Mouse (Mus musculus) testis, adult 2 months (tissue): ENCODE data around the gene Etv3. TPM values are rescaled to one million over a fixed set of nuclear protein-coding genes. Genes with fewer than 3 reads are reported as not detected.

ENCODE experiments used
- H3K27ac ChIP-seq: fragments of 200-500 bp; 2 replicates; pipeline ENCODE4 v1.5.1; 2012; ENCODE audit warnings: low read depth, low read length; ENCODE audit not compliant: control insufficient read depth, insufficient read depth
- H3K27me3 ChIP-seq: fragments of 200-500 bp; 2 replicates; pipeline ENCODE4 v1.6.1; 2012; ENCODE audit warnings: mild to moderate bottlenecking, low read length, moderate library complexity; ENCODE audit not compliant: control insufficient read depth, insufficient read depth
- H3K36me3 ChIP-seq: fragments of 200-500 bp; 2 replicates; pipeline ENCODE4 v1.6.1; 2012; ENCODE audit warnings: mild to moderate bottlenecking, low read length; ENCODE audit not compliant: control insufficient read depth, insufficient read depth
- H3K4me1 ChIP-seq: fragments of 200-500 bp; 2 replicates; pipeline ENCODE4 v1.6.1; 2012; ENCODE audit warnings: low read length; ENCODE audit not compliant: control insufficient read depth, insufficient read depth
- H3K4me3 ChIP-seq: fragments of 200-500 bp; 2 replicates; pipeline ENCODE4 v1.5.1; 2012; ENCODE audit warnings: low read depth, mild to moderate bottlenecking, low read length, moderate library complexity, mixed read lengths; ENCODE audit not compliant: control insufficient read depth
- CTCF ChIP-seq: fragments of 200-500 bp; IDR thresholded peaks from 2 replicates; pipeline ENCODE4 v1.5.1; 2012; ENCODE audit warnings: low read depth, mild to moderate bottlenecking, inconsistent platforms, low read length, moderate library complexity; ENCODE audit not compliant: control insufficient read depth, insufficient read depth, insufficient replicate concordance
- POLR2A ChIP-seq: fragments of 200-500 bp; IDR thresholded peaks from 2 replicates; pipeline ENCODE4 v1.6.1; 2012; ENCODE audit warnings: low read depth, mild to moderate bottlenecking, inconsistent platforms, low read length, moderate library complexity; ENCODE audit not compliant: control insufficient read depth
- polyA plus RNA-seq: library from polyadenylated mRNA; depleted of rRNA; stranded (reverse); fragments of >200 nt; gene quantifications from 2 replicates; pipeline ENCODE4 v1.2.3, GENCODE M21; 2012

Gene Etv3
- polyA plus RNA-seq, 1 experiment: 4.0 TPM

DNA sequence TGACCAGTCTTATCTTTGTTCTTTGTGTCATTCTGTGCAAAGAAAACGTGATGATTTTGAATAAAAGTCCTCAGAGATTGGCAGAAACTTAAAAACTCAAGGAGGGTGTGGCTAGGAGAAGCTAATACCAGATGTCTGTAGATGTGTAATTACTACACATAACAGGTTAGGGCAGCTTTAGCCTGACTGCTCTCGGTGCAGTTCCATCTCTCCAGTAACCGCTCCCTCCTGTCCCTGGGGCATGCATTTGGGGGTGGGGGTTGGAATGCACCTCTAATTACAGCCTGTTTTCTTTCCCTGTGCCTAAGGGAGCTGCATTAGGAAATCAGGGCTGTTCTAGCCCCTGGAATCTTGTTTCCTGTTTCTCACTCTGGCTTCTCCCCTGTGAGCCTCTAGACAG lies 5.0 kb downstream of the Etv3 start:
- Histone ChIP-seq H3K4me3 (no peak overlapping the region), H3K27ac (no peak overlapping the region), H3K27me3 (no peaks in the 10 kb centered on the region), H3K4me1 (peaks cover 5% of the 10 kb centered on the region), H3K36me3 (no peaks in the 10 kb centered on the region; the same call in none of the 2 replicates)
- TF ChIP-seq CTCF (no peak), POLR2A (no peak)

- no peak overlapping the region for H3K4me3 ChIP-seq
- no peaks in the 10 kb centered on the region for H3K27me3 ChIP-seq
- H3K36me3 ChIP-seq: no peaks in the 10 kb centered on the region; the same call in none of the 2 replicates
- no peaks in the 10 kb centered on the region for H3K4me1 ChIP-seq
- H3K27ac ChIP-seq: no peak overlapping the region
- TF ChIP-seq POLR2A (no peak), CTCF (no peak)
Measured at GRCm38 (mm10) chr3:87533667-87534378, 8.6 kb downstream of the Etv3 start.

DNA sequence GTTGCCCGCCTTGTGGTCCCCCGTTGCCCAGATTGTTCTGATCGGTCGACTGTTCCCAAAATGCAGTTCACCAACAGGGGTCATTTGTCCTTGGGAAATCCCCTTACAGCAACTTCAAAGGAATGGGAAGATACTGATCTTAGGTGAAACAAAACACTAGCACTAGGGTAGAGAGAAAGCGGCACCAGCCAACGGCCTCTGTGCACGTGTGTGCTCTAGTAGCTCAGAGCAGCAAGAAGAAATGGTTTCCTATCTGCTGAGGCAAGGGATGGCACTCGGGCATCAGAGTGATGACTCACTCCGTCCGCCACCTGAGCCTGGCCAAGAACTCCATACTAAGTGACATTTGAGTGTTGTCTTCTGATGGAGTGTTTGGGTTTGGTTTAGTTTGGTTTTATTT lies 12.8 kb downstream of the Etv3 start:
- TF ChIP-seq CTCF (no peak), POLR2A (no peak)
- H3K27me3 ChIP-seq: no peaks in the 10 kb centered on the region
- H3K4me3 ChIP-seq: no peak overlapping the region
- no peaks in the 10 kb centered on the region; the same call in 1 of the 2 replicates for H3K36me3 ChIP-seq
- H3K27ac ChIP-seq: no peak overlapping the region
- no peaks in the 10 kb centered on the region for H3K4me1 ChIP-seq

DNA sequence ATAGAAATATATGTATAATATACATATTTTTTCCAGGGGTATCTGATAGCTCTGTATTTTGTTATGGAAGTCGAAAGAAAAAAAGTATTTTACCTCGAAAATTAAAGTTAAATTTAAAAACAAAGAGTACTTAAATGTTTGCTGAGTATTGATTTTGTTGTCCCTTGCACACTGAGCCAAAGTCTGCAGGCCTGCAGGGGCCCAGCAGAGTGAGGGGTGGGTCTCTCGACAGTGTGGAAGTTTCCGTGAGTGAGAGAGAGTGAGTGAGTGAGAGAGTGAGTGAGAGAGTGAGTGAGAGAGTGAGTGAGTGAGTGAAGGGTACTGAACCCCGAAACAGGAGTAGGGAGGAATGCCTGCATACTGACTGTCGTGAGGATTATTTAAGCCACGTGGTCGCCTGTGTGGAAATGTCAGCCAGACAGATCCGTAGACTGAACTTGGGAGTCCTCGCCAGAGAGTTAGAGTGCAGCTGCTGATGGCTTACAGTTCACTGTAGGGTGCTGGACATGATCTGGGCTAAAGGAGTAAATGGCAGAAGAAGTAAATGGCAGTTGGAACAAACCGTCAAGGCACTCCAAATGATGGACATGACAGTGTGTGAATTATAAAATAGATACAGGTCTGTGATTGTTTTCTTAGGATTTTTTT lies 14.9 kb downstream of the Etv3 start:
- Histone ChIP-seq H3K36me3 (no peaks in the 10 kb centered on the region; the same call in 1 of the 2 replicates), H3K27me3 (no peaks in the 10 kb centered on the region), H3K4me3 (no peak overlapping the region), H3K27ac (no peak overlapping the region), H3K4me1 (no peaks in the 10 kb centered on the region)
- TF ChIP-seq CTCF (no peak), POLR2A (no peak)

DNA sequence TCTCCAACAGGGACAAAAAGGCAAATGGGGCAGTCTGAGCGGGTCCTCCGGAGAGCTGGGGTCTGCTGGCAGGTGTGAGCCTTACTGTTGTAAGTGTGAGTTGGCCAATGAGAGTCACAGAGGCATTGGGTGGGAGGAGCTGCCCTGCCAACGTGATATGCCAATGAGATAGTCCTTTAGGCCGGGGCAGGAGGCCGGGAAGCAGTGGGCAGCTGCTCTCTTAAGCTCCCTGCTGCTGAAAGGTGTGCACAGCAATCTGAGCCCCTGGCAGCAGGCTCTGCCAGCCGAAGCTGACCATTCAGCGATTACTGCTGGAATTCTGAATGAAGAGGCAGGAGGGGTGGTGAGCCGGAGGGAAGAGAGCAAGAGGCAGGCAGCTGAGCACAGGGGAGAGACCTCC lies 15.5 kb downstream of the Etv3 start:
- Histone ChIP-seq H3K27me3 (no peaks in the 10 kb centered on the region), H3K4me3 (no peak overlapping the region), H3K36me3 (no peaks in the 10 kb centered on the region; the same call in 1 of the 2 replicates), H3K27ac (no peak overlapping the region), H3K4me1 (no peaks in the 10 kb centered on the region)
- TF ChIP-seq POLR2A: no peak
- TF ChIP-seq CTCF: no peak

DNA sequence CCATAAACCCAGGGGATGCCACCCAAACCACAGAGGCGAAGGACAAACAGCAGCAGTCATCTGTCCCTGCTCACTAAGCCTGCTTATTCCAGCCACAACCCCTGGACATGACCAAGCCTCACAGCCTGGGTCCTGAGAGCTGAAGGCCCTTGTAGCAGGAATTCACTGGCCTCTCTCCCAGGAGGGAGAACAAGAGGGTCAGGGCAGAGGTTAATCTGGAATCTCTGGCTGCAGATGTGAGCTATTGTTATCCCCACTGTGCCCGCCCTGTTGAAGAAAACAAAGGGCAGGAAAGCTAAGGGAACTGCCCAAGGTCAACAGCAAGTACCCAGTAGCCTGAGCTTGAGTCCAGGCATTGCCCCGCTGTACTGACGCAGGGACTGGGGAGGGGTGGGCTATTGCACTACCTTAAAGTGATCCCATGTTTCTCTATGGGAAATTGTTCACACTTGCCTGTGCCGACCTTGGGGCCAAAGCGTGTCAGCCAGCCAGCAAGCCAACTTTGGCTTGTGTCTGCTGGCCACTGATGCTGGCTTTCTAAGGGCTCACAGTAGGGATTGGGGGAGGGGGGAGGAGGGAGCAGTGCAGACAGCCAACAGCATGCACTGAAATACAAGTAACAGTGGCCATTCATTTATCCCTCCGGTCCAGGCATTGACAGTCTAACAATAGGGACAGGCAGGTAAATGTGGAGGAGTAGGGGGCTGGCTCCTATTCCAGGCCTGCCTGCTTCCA lies 17.4 kb downstream of the Etv3 start:
- no peaks in the 10 kb centered on the region for H3K4me1 ChIP-seq
- H3K27me3 ChIP-seq: no peaks in the 10 kb centered on the region
- no peak overlapping the region for H3K27ac ChIP-seq
- no peak for TF ChIP-seq POLR2A
- no peak for TF ChIP-seq CTCF
- H3K4me3 ChIP-seq: no peak overlapping the region
- no peaks in the 10 kb centered on the region for H3K36me3 ChIP-seq

DNA sequence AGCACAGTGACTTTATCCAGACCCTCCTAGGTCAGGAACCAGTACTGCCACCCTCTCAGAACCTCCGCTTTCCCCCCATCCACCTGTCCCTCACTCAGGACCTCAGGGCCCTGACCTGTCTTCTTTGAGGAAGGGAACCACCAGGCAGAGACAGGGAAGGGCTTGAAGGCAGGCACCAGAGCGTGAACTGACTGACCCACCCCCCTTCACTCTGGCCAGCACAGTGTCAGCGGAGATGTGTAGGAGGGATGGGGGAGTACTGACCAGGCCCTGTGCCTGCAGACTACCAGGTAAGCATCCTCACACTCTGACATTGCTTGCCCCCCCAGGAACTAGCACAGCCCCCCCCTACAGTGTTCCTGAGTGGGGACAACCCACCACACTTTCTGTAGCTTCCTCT lies 20.3 kb downstream of the Etv3 start:
- no peaks in the 10 kb centered on the region for H3K4me1 ChIP-seq

More for the DNA sequence above, 20.3 kb downstream of the Etv3 start:
- Histone ChIP-seq H3K36me3 (no peaks in the 10 kb centered on the region), H3K4me3 (no peak overlapping the region), H3K27ac (no peak overlapping the region), H3K27me3 (no peaks in the 10 kb centered on the region)
- TF ChIP-seq CTCF (no peak), POLR2A (no peak)
